Mouse (Mus musculus): ENCODE data around the gene Tet3.

Tet3 gene

DNA sequence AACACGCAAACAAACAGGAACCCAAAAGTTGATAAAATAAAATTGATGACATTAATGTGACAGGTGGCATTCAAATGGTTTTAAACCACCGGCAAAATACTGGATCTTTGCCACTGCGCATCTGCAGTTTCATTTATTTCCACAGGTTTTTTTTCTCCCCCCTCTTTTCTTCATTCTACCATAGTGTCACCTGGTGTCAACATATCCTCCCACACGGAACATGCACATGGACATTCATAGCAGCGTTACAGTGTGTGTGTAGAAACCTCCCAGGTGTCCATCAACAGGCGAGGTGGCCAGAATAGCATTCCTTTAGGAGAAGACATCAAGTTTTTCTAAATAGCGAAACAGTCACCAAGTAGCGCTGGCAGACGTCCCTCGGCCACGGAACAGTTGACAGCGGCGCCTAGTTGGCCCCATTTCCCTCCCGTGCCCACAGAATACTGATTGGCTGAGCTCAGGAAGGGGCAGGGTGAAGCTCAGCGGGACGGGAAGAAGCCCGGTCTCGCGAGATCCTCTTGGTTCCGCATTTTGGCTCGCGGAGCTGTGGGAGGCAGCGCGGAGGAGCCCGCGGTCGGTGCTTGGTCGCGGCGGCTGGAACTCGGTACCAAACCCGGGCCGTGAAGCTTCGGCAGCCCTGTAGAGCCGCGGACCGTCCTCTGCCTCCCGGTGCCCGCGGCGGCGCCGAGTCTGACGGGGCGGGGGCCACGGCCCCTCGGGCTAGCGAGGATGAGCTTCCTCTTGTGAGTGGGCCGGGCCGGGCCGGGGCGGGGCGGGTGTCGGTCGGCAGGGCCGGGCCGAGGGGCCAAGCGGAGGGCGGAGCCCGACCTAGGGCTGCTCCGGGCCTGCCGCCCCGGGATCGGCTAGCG, 133.1 kb downstream of the Tet3 start, which contains the start of the genes Mthfd2 and Mob1a:
Gene Mthfd2 (minus strand): TSS at position 384 of the 869 bp plus-strand sequence.
Gene Mob1a (plus strand): TSS at position 492 of the 869 bp plus-strand sequence.
- peak; percentile 99 for DNase-seq (ENCODE audit: low read depth, low spot score)

DNA sequence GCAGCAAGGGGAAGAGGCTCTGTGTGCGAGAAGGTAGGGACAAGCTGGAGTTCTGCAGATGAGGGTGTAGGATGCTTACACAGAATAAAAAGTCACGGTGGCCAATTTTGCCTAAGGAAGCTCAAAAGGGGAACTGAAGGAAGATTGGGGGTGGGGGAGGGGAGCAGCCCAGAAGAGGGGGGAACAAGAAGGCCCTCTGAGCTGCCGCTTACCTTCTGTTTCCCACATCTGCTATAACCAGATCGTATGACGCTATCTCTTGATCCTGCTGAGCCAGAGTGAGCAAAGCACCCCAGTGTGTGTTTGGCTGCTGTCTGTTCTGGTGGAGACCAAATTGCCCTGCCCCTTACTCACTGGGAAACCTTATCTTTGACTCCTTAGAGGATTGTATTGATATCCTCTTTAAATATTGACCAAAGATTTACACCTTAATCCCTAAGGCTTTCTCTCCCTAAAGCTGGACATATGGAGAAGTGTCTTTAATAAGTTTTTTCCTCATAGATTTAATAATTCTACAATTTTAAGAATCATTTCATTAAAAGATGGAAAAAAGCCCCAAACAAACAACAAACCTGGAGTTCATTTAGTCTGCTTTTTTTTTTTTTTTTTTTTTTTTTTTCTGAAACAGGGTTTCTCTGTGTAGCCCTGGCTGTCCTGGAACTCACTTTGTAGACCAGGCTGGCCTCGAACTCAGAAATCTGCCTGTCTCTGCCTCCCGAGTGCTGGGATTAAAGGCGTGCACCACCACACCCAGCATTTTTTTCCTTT, 135.0 kb downstream of the Tet3 start:
- DNase-seq (ENCODE audit: low read depth, low spot score): no peak

DNA sequence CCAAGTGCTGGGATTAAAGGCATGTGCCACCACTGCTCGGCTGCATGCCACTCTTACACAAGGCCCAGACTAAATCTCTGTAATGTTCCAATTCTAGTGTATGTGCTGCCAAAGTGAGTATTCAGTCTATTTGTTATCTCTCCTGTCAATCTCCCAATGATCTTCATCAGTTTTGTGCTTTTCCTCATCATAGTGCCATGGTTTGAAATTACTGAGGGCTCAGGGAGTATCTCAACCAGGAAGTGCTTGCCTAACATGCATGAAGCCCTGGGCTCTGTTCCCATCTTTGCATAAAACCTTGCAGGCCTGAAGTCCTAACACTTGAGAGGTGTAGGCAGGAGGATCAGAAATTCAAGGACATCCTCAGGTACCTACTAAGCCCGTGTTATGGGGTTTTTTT, 136.1 kb downstream of the Tet3 start:
- DNase-seq (ENCODE audit: low read depth, low spot score): no peak

DNA sequence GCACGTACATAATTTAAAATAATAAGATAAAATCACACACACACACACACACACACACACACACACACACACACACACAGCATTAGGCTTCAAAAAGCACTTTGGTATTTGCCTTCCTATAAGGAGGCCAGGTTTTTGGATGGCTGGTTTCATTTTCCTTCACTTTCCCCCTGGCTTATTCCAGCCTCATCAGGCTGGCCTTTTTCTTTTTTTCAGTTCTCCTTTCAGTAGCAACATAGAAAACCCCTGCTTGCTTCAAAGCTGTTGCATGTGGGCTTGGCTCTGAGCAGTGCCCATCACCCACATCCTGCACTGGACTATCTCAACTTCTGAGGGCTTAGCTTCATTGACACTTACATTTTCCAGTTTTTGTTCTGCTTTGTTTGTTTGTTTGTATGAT, 137.0 kb downstream of the Tet3 start:
- no peak for DNase-seq (ENCODE audit: low read depth, low spot score)

DNA sequence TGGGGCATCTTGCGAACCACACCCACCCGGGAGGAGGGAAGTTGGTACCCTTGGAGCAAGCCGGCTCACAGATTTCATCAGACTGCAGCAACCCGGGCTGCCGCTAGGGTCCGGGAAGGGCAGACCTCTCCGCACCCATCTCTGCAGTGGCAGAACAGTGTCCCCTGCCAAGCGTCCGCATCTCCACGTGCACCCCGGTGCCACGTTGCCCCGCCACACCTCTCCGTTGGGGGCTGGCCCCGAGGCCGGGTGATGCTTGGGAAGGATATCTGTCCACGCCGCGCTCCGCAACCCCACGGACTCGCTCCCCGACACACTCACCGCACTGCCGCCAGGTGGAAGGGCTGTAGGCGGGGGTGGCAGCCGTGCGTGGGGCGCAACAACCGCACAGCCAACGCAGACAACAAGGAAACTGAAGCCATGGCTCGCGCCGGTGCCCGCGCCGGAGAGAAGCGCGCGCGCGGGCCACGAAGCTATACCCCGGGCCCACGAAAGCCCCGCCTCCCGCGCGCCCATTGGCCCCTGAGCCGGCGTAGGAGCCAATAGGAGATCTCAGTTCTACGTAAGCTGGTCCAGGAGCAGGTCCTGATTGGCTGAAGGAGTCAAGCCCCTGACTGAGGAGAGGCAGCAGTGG, 141.7 kb downstream of the Tet3 start:
- peak; percentile 97 for DNase-seq (ENCODE audit: low read depth, low spot score)

DNA sequence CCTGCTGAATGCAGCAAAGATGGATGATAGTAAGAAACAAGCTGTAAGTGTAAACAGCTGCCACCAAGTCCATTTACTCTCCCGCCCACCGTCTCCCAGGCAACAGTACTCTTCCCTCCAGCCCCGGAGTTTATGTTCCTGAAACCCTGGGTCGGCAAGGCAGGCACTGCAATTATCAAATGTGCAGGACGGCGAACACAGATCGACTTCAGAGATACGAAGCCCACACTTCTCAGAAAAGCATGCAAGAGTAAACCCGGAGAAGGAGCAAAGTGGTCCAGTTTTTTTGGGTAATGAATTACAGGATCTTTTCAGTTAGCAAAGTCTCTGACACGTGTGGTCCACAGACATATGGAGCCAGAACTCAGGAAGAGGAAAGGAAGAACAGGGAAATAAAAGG, 142.9 kb downstream of the Tet3 start:
- peak; percentile 60 for DNase-seq (ENCODE audit: low read depth, low spot score)

DNA sequence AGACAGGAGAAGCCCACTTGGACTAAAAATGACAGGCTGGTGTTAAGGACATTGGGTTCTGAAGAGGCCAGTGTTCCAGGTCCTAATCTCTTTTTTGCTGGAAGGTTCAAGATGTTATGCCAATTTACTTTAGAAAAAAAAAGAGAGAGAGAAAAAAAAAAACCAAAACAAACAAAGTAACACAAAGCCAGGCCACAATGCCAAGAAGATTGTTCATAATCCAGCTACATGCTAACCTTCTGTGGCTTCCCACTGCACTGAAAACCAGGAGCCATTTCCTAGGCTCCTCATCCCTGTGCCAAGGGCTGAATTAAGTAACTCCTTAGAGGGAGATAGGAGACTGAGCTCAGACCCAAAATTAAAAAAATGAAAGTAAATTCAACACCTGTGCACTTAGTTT, 143.6 kb downstream of the Tet3 start:
- no peak for DNase-seq (ENCODE audit: low read depth, low spot score)

DNA sequence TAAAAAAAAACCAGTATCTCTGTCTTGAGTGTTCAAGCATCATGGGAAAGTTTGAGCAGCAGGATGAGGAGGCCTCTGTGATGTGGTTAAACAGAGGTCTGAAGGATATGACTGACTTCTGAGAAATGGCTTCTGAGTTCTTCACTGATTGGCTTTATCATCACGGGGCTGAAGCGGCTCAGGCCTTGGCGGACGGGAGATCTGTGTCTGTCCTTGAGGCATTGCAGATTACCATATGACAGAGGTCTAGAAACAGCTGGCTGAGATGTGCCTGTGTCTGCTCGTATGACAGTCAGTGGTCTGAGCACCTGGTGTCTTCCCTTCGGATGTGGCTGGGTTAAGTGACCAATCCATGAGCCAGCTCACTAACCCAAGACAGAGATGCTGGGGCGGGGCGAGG, 146.4 kb downstream of the Tet3 start:
- DNase-seq (ENCODE audit: low read depth, low spot score): no peak

Measured in brain, adult 2 months (tissue).